Mouse (Mus musculus) liver, embryonic 14.5 days (tissue): Measurements from ENCODE around the gene Ehbp1l1.

Source experiments
- CTCF ChIP-seq: IDR thresholded peaks from 2 replicates; pipeline ENCODE4 v1.5.1; 2016; ENCODE audit warnings: antibody characterized with exemption, low read depth, control low read depth
- EP300 ChIP-seq: IDR thresholded peaks from 2 replicates; pipeline ENCODE4 v1.6.1; 2016; ENCODE audit warnings: antibody characterized with exemption, low read depth

- TF ChIP-seq CTCF (no peak), EP300 (no peak)
Observed at GRCm38 (mm10) chr19:5749476-5749875, 23.4 kb upstream of the Ehbp1l1 start.
